Mouse (Mus musculus): ENCODE measurements around the gene Cbx2.

- TF ChIP-seq CTCF (IDR thresholded peaks at IDR 0.05; ENCODE audit: low read depth, low read length) (no peak), POLR2A (IDR thresholded peaks at IDR 0.05; ENCODE audit: extremely low read depth, insufficient read depth, low read length) (no peak)
Measured at GRCm38 (mm10) chr11:119066841-119067240, 44.1 kb downstream of the Cbx2 start.

All from liver, adult 2 months (tissue).